Mouse (Mus musculus): ENCODE data around the gene Fnbp1l.

GRCm38 (mm10) chr3:122637280-122637679 lies 17.8 kb upstream of the Fnbp1l start:
- TF ChIP-seq POLR2A (IDR thresholded peaks at IDR 0.05; ENCODE audit: insufficient read depth, low read depth, low read length) = no peak
- no peak for TF ChIP-seq CTCF (IDR thresholded peaks at IDR 0.05)
